Mouse (Mus musculus) liver, postnatal 0 days (tissue): Measurements from ENCODE around the gene Mxd4.

Experiments
- CTCF ChIP-seq: sonication (generic); IDR thresholded peaks from 2 replicates; pipeline ENCODE4 v1.5.1; 2016; ENCODE audit warnings: antibody characterized with exemption, low read depth
- EP300 ChIP-seq: IDR thresholded peaks from 2 replicates; pipeline ENCODE4 v1.6.1; 2016; ENCODE audit warnings: antibody characterized with exemption, low read depth, mild to moderate bottlenecking

DNA sequence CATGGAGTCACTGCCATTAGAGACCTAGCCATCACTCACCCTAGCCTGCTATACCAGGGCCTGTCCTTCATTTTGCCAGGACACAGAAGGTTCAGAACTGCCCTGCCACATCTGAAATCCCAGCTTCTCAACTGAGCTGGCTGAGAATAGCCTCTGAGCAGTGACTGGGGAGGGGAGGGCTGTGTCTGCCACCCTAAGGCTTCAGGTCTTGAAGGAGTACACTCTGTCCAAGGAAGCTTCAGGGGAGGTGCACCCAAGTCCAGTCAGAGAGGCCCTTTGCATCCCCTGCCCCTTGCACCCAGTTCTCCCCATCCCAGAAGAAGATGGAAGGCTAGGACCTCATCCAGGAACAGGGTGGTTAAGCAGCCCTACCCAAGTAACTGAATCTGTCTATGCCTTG lies 1.7 kb downstream of the Mxd4 start:
- TF ChIP-seq CTCF (no peak), EP300 (no peak)
